Mouse (Mus musculus): Measurements from ENCODE around the gene Narf.
A peak's percentile ranks its signal among the peaks of the same experiment; 100 is the strongest.

Narf gene

DNA sequence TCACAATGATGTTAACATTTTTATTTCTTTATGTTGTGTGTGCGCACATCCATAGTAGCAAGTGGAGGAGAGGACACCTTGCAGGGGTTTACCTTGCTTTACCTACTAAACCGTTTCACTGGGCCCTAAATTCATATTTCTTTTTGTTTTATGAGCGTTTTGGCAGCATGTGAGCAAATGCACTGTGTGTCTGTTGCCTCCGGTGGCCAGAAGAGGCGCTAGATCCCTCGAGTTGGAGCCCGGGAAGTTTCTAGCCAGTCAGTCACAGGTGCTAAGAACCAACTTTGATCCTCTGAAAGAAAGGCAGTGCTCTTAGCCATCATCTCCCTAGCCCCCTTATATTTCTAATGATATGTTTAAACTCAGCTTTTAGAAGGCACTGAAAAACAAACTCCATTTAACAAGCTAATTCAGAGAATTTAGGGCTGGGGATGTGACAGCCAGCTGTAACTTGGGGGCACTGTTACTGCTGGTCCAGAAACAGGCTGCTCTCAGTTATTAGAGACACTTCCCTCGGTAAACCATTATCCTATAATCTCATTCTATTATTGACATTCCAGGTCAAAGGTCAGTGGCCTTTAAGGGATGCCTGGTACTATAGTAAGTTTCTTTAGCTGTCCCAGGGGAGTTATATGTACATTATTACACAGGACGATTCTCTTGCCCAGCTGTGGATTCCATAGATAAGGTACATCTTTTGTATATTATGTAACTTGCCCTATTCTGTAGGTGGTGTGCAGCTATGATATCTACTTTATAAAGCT lies 1.4 kb upstream of the Narf start:
- DNase-seq (ENCODE audit: low read depth in 2 of 2, low spot score in 2 of 2): peak; percentile 25 to 44

DNA sequence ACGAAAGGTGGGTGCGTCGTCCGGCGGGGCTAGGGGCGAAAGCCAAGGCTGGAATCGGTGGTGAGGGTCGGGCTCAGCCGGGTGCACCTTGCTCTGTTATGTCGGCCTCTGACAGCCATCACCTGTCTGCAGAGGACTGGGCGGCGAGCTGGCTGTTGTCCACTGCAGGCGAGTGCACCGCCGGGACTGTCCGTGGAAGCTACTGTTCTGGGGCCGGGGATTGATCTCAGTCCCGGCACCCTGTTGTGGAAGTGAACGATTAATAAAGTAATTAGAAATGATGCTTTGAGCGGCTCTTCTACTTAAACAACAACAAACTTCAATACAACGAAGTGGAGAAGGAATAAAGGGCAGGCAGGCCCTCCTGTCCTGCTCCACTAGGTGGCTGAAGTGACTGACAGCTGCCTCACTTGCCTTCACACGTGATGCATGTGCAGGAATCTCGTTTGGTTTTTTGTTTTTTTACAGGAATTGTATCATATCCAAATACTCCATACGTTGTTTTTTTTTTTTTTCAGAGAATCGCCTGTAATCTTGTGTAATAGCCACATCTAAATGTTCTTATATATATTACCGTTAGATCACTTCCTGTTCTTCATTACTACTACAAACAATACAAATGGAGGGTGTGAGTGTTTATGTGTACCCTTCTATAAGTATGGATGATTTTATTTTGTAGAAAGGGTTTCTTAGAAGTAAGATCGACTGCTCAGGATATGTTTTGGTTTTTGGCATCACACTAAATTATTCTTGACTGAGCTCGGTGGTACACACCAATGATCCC lies 484 bp downstream of the Narf start:
- peak; percentile 21 to 43 for DNase-seq (ENCODE audit: low read depth in 2 of 2, low spot score in 2 of 2)

DNA sequence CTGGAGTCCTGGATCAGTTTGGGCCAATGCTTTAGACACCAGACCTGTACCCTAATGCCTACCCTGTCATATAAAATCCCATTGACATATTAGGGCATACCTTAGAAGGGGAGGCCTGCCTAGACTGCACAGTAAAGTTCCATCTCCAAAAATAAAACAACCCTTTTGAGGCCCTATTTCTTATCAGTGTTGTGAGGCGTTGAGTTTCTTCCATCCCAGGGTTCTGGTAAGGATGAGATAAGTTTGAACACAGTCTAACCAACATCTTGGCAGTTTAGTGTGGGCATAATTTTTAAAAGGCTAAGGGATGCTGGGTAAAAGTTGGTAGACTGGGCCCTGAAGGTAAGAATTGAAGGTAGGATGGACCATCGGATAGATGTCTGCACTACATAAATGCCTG lies 2.6 kb downstream of the Narf start:
- no peak for DNase-seq (ENCODE audit: low read depth in 2 of 2, low spot score in 2 of 2)

DNA sequence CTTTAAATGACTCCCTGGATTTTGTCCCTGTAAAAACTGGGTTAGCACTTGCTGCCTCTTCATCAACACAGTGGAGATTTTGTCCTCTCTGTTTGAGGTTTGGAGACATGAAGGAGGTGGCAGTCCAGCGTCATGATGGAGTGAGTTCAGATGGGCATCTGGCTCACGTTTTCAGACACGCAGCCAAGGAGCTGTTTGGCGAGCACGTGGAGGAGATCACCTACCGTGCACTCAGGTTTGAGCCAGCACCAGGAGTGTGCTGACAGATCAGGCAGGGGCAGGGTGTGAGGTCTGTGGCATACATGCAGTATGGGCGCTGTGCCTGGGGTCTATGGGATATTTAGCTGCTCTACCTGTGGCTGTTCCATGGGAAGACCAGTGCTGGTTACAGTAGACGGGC lies 13.1 kb downstream of the Narf start:
- no peak for DNase-seq (ENCODE audit: low read depth in 2 of 2, low spot score in 2 of 2)

DNA sequence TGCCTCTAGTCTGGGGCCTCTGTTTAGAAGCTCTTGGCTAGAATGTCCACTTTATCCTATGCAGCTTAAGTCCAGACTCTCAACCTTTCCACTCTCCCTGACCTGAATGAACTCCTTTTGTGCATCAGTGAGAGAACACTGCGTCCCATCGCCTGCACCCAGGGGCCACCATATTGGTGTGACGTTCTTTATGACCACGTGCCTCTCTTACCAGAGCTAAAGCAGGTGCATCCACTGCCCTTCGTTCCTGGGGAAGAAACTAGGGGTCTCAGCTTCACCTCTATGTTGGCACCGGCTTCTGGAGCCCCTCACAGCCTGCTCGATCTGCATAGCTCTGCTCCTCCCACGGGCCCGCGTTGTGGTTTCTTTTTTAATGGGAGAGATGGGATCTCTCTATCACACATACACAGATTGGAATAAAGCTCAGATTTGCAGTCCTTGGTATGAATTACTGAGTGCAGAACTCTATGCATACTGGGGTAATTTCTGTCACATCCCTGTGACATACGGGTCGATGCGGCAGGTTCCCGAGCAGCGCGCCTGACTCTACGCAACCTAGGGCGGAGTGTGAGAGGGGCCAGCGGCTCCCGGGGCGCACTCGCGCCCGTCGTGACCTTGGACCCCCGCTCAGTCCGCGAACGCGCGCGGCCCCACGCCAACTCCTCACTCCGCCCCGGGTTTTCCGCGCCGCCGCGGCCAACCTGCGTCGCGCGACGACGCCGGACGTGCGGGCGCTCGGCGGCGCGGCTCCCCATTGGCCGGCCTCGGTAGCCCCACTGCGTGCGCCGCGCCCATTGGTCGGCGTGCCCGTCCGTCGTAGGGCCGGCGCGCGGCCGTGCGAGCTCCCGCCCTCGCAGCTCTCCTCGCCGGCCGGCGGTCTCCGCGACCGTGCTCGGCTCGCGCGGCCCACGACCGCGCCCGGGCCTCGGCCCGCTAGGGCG lies 22.4 kb downstream of the Narf start, which contains the start of gene Foxk2:
Foxk2 (plus strand) TSS at position 831 of the 941 bp plus-strand sequence.
- peak; percentile 73 to 85 for DNase-seq (ENCODE audit: low read depth in 2 of 2, low spot score in 2 of 2)

DNA sequence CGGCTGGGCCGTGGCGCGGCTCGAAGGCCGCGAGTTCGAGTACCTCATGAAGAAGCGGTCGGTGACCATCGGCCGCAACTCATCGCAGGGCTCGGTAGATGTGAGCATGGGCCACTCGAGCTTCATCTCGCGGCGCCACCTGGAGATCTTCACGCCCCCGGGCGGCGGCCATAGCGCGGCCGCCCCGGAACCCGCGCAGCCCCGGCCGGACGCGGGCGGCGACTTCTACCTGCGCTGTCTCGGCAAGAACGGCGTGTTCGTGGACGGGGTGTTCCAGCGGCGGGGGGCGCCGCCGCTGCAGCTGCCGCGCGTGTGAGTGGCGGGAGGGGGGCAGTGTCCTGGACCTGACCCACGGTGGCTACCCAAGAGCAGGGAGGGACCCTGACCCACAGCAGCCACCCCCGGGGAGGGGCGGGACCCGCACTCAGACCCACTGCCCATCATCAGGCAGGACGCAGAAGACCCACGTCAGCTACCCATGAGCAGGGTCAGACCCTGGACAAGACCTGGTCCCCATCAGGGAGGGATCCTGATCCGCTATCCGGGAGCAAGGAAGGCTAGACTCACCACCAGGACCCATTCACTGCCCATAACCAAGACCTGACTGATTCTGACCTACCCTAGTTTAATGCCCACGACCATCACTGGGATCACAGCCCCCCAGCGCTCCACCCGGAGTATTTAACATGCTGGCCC lies 23.3 kb downstream of the Narf start:
- DNase-seq (ENCODE audit: low read depth in 2 of 2, low spot score in 2 of 2): peak in 1 of 2 experiments; percentile 9

DNA sequence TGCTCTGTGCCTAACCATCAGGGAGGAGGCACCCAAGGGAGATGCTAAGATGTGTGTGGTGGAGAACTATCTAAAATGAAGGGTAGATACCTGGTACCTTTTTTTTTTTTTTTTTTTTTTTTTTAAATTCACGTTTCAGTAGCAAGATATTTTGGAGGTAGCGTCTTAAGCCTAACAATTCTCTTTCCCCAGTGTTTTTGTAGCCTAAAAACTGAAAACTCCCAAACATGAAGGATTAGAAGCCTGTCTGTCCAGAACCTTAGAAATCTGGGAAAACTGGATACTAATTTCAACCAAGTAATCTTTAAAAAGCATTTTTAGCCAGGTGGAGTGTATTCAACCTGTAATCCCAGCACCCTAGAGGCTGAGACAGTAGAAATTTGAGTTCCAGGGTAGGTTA lies 24.0 kb downstream of the Narf start:
- no peak for DNase-seq (ENCODE audit: low read depth in 2 of 2, low spot score in 2 of 2)

DNA sequence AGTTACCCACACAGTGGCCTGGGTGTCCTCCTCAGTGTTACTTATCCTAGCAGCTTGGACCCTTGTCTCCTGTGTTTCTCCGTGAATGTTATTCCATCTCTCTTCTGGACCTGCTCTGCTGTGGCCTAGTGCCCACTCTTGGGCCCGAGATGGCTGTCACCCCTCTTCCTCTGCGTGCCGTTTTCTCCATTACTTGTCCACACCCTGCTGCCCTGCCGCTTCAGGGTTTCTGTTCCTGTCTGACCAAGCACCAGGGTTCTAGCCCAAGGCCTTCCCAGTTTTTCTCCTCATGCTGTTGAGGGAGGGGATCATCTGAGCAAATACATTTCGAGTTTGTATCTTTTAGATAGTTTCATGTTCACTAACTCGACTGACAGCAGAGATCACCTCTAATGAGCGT lies 40.5 kb downstream of the Narf start:
- no peak for DNase-seq (ENCODE audit: low read depth in 2 of 2, low spot score in 2 of 2)

DNA sequence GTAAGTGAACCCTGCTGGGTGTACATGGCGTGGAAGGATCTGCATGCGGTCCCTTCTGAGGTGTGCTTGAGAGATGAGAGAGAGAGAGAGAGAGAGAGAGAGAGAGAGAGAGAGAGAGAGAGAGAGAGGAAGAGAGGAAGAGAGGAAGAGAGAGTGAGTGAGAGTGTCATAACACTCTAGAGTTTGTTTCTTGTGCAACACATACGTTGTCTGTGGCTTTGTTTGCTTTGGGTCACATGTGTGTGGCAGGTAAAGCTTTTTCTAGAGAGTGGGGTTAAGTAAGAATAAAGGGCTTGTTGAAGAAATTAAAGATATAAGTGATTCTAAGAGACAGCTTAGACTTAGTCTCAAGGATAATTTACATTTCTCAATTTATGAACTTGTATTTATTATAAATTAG lies 41.0 kb downstream of the Narf start:
- no peak for DNase-seq (ENCODE audit: low read depth in 2 of 2, low spot score in 2 of 2)

DNA sequence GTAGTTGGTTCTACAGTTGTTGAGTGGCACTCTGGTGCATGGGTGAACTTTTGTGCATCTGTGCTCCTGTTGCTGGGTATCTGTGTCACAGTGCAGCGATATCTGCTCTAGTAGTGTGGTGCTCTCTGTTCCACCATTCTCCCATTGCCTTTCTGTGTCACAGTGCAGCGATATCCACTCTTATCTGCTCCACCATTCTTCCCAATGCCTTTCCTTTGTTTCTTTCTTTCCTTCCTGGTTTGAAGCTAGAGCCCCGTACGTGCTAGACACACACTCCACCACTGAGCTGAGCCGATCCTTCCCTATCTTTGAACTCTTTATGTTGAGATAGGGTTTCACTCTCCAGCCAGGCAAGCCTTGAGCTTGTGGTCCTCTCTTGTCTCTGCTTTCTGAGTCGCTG lies 45.9 kb downstream of the Narf start:
- DNase-seq (ENCODE audit: low read depth in 2 of 2, low spot score in 2 of 2): no peak

DNA sequence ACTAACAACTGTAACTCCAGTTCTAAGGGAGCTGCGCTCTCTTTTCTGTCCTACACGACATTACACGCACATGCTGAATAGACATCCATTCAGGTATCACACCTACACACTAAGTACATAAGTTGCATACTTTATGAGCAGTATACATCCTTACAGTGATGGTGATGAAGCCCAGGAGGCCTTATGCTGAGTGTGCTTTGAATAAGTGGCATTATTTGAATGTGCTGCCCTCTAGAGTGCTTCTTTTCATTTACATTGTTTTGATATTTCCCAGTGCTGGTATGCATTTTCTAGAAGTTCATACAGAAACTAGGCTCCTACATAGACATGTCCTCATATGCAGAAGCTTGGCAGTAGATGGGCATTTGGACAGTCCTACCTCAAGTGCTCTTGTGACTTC lies 52.8 kb downstream of the Narf start:
- DNase-seq (ENCODE audit: low read depth in 2 of 2, low spot score in 2 of 2): no peak

DNA sequence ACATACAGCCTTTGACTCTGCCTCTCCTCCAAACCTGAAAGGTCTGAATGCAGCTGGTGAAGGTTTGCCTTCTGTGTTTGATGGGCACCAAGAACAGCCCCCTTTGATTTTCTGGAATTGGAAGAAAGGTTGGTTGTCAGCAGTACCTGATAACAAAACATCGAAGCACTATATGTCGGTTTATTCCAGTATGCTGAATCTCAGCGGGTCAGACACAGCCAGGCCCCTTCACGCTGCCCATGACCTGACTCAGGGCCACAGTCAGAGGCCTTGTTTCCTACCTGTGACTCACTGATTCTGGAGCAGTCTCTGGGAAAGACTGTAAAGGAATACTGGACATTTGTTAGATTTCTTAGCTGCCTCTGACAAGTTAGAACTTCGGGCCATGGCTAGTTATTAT lies 57.7 kb downstream of the Narf start:
- DNase-seq (ENCODE audit: low read depth in 2 of 2, low spot score in 2 of 2): no peak

DNA sequence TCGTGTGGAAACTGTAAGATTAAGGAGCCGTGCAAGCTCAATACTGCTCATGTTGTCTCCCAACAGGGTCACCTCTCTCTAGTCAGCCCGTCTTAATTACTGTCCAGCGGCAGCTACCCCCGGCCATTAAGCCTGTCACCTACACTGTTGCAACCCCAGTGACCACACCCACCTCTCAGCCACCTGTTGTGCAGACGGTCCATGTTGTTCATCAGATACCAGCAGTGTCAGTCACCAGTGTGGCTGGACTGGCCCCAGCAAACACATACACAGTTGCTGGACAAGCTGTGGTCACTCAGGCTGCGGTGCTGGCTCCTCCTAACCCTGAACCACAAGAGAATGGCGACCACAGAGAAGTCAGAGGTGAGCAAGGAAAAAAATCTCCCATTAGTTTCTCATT lies 61.4 kb downstream of the Narf start:
- no peak for DNase-seq (ENCODE audit: low read depth in 2 of 2, low spot score in 2 of 2)

DNA sequence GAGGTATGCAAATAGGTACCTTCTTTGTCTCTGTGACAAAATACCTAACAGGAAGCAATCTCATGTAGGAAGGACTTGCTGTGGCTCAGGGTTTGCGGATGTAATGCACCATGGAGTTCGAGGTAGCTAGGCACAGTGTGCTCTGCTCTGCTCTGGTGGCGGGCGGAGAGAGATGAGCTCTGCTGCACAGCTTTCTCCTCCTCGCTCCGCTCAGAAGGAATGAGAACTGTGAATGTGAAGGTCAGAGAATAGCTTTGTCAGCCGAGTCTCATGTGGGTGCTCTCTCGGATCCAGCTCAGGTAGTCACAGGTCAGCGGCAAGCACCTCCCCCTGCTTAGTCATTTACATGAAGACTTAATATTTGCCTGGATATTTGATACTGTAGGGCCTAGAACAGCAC lies 63.2 kb downstream of the Narf start:
- no peak for DNase-seq (ENCODE audit: low read depth in 2 of 2, low spot score in 2 of 2)

DNA sequence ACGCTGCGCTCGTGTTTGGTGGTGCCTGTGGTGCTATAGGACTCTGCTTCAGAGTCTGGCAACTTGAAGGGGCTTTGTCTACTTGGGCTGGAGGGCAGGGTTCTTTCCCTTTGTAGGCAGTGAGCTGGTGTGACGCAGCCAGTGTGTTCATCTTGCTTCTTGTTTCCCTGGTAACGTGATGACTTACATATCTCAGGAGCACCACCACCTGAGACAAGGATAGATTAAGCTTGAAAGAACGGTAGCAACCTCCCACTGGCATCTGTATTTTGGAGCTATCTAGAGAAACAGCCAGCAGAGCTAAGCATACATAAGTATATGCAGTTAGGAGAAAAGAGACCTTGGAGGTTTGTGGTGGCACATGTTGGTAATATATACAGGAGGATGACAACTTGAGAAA lies 68.3 kb downstream of the Narf start:
- DNase-seq (ENCODE audit: low read depth in 2 of 2, low spot score in 2 of 2): no peak
